Mouse (Mus musculus) MEL (cell line): ENCODE results near the gene Gpr137. TPM values are rescaled to one million over a fixed set of nuclear protein-coding genes. Genes with fewer than 3 reads are reported as not detected.
A peak's percentile ranks its signal among the peaks of the same experiment; 100 is the strongest.

ENCODE experiments used
- DNase-seq: peaks from one replicate; pipeline ENCODE4 v3.0.0; 2011; ENCODE audit warnings: low read depth, low spot score
- H3K27ac ChIP-seq: 2 replicates; pipeline ENCODE4 v1.5.1; 2012; ENCODE audit warnings: low read depth, mild to moderate bottlenecking, control low read depth, low read length, moderate library complexity; ENCODE audit not compliant: control insufficient read depth
- H3K27me3 ChIP-seq, 2 experiments: fragments of 150-350 bp in 1 of 2; sonication (generic) in 1 of 2; 2 replicates each; pipeline ENCODE4 v1.6.1; 2012; ENCODE audit warnings: low read length in 2 of 2, mild to moderate bottlenecking in 2 of 2, improper control_type of control experiment in 1 of 2, moderate library complexity in 1 of 2; ENCODE audit not compliant: insufficient read depth in 2 of 2, control insufficient read depth in 1 of 2
- H3K36me3 ChIP-seq, 2 experiments: 2 replicates each; pipeline ENCODE4 v1.6.1; 2012 to 2014; ENCODE audit warnings: low read length in 2 of 2, improper control_type of control experiment in 1 of 2, inconsistent platforms in 1 of 2, mild to moderate bottlenecking in 1 of 2; ENCODE audit not compliant: insufficient read depth in 2 of 2, control insufficient read depth in 1 of 2
- H3K4me1 ChIP-seq, 2 experiments: fragments of 150-350 bp in 1 of 2; sonication (generic) in 1 of 2; 2 replicates each; pipeline ENCODE4 v1.6.1; 2012; ENCODE audit warnings: low read length in 2 of 2, improper control_type of control experiment in 1 of 2, mild to moderate bottlenecking in 1 of 2; ENCODE audit not compliant: insufficient read depth in 2 of 2, control insufficient read depth in 1 of 2
- H3K4me3 ChIP-seq, 2 experiments: fragments of 150-350 bp in 1 of 2; sonication (generic) in 1 of 2; 2 replicates each; pipeline ENCODE4 v1.5.1; 2012; ENCODE audit warnings: low read depth in 2 of 2, low read length in 2 of 2, mild to moderate bottlenecking in 2 of 2, moderate library complexity in 2 of 2, control low read depth in 1 of 2, improper control_type of control experiment in 1 of 2; ENCODE audit not compliant: control insufficient read depth in 1 of 2, insufficient read depth in 1 of 2
- H3K79me2 ChIP-seq: 2 replicates; pipeline ENCODE4 v1.6.1; 2012; ENCODE audit warnings: mild to moderate bottlenecking, low read length, moderate library complexity; ENCODE audit not compliant: control insufficient read depth, poor library complexity, insufficient read depth
- H3K9ac ChIP-seq: 2 replicates; pipeline ENCODE4 v1.6.1; 2012; ENCODE audit warnings: low read depth, mild to moderate bottlenecking, control low read depth, low read length, moderate library complexity; ENCODE audit not compliant: control insufficient read depth, poor library complexity, severe bottlenecking
- H3K9me3 ChIP-seq: fragments of 150-350 bp; sonication (generic); replicated peaks from 2 replicates; pipeline ENCODE4 v1.6.1; 2012; ENCODE audit warnings: mild to moderate bottlenecking, low read length, improper control_type of control experiment, moderate library complexity; ENCODE audit not compliant: insufficient read depth
- BHLHE40 ChIP-seq: IDR thresholded peaks from 2 replicates; pipeline ENCODE4 v1.6.1; 2012; ENCODE audit warnings: low read depth, mild to moderate bottlenecking, inconsistent platforms, low read length, improper control_type of control experiment, borderline replicate concordance
- CHD1 ChIP-seq: IDR thresholded peaks from 2 replicates; pipeline ENCODE4 v1.6.1; 2012; ENCODE audit warnings: low read depth, mild to moderate bottlenecking, inconsistent platforms, low read length, improper control_type of control experiment
- CHD2 ChIP-seq: IDR thresholded peaks from 2 replicates; pipeline ENCODE4 v1.6.1; 2011; ENCODE audit warnings: low read length, improper control_type of control experiment
- CTCF ChIP-seq, 3 experiments: IDR thresholded peaks in 2 of 3; conservative IDR thresholded peaks in 1 of 3; 2 replicates each; pipeline ENCODE4 v1.5.1; 2011 to 2012; ENCODE audit warnings: low read length in 3 of 3, low read depth in 2 of 3, mild to moderate bottlenecking in 2 of 3, improper control_type of control experiment in 1 of 3, inconsistent platforms in 1 of 3, mixed read lengths in 1 of 3, moderate library complexity in 1 of 3; ENCODE audit not compliant: control insufficient read depth in 1 of 3, insufficient read depth in 1 of 3, poor library complexity in 1 of 3, severe bottlenecking in 1 of 3
- E2F4 ChIP-seq: IDR thresholded peaks from 2 replicates; pipeline ENCODE4 v1.6.1; 2011; ENCODE audit warnings: low read depth, low read length, improper control_type of control experiment, borderline replicate concordance
- ELF1 ChIP-seq: IDR thresholded peaks from 2 replicates; pipeline ENCODE4 v1.6.1; 2014; ENCODE audit warnings: low read depth, mild to moderate bottlenecking, inconsistent platforms, low read length, improper control_type of control experiment, moderate library complexity
- EP300 ChIP-seq, 2 experiments: IDR thresholded peaks; 2 replicates each; pipeline ENCODE4 v1.6.1; 2011; ENCODE audit warnings: improper control_type of control experiment in 2 of 2, low read length in 2 of 2, low read depth in 1 of 2, mild to moderate bottlenecking in 1 of 2
- ETS1 ChIP-seq: IDR thresholded peaks from 2 replicates; pipeline ENCODE4 v1.6.1; 2012; ENCODE audit warnings: low read depth, mild to moderate bottlenecking, inconsistent platforms, low read length, improper control_type of control experiment, moderate library complexity
- GATA1 ChIP-seq: IDR thresholded peaks from 2 replicates; pipeline ENCODE4 v1.6.1; 2011; ENCODE audit warnings: low read depth, low read length, improper control_type of control experiment
- HCFC1 ChIP-seq: IDR thresholded peaks from 2 replicates; pipeline ENCODE4 v1.6.1; 2012; ENCODE audit warnings: low read depth, mild to moderate bottlenecking, inconsistent platforms, low read length, improper control_type of control experiment, moderate library complexity
- JUND ChIP-seq: IDR thresholded peaks from 2 replicates; pipeline ENCODE4 v1.6.1; 2011; ENCODE audit warnings: low read depth, mild to moderate bottlenecking, improper control_type of control experiment, low read length
- KAT2A ChIP-seq: conservative IDR thresholded peaks from 2 replicates; pipeline ENCODE4 v1.6.1; 2012; ENCODE audit warnings: low read depth, low read length, improper control_type of control experiment, inconsistent platforms
- MAX ChIP-seq: IDR thresholded peaks from 2 replicates; pipeline ENCODE4 v1.6.1; 2011; ENCODE audit warnings: low read length, improper control_type of control experiment
- MAZ ChIP-seq: IDR thresholded peaks from 2 replicates; pipeline ENCODE4 v1.6.1; 2012; ENCODE audit warnings: low read depth, mild to moderate bottlenecking, inconsistent platforms, low read length, improper control_type of control experiment
- MXI1 ChIP-seq: IDR thresholded peaks from 2 replicates; pipeline ENCODE4 v1.6.1; 2011; ENCODE audit warnings: mild to moderate bottlenecking, low read depth, low read length, improper control_type of control experiment
- MYB ChIP-seq: IDR thresholded peaks from 2 replicates; pipeline ENCODE4 v1.6.1; 2011; ENCODE audit warnings: mild to moderate bottlenecking, low read depth, low read length, improper control_type of control experiment
- MYC ChIP-seq: IDR thresholded peaks from 2 replicates; pipeline ENCODE4 v1.6.1; 2011; ENCODE audit warnings: low read depth, mild to moderate bottlenecking, low read length, improper control_type of control experiment, moderate library complexity
- NELFE ChIP-seq: IDR thresholded peaks from 2 replicates; pipeline ENCODE4 v1.6.1; 2011; ENCODE audit warnings: low read depth, low read length, improper control_type of control experiment
- NRF1 ChIP-seq: IDR thresholded peaks from 2 replicates; pipeline ENCODE4 v1.6.1; 2014; ENCODE audit warnings: low read depth, mild to moderate bottlenecking, inconsistent platforms, low read length, improper control_type of control experiment, moderate library complexity; ENCODE audit not compliant: poor library complexity, insufficient read depth, severe bottlenecking
- POLR2A ChIP-seq, 2 experiments: IDR thresholded peaks; 2 replicates each; pipeline ENCODE4 v1.6.1; 2011 to 2012; ENCODE audit warnings: low read length in 2 of 2, mild to moderate bottlenecking in 2 of 2, control low read depth in 1 of 2, improper control_type of control experiment in 1 of 2, low read depth in 1 of 2, moderate library complexity in 1 of 2; ENCODE audit not compliant: control insufficient read depth in 1 of 2, insufficient read depth in 1 of 2, poor library complexity in 1 of 2
- POLR2AphosphoS2 ChIP-seq: IDR thresholded peaks from 2 replicates; pipeline ENCODE4 v1.6.1; 2011; ENCODE audit warnings: low read length, improper control_type of control experiment
- POLR2AphosphoS5 ChIP-seq: IDR thresholded peaks from 2 replicates; pipeline ENCODE4 v1.6.1; 2012; ENCODE audit warnings: low read depth, borderline replicate concordance, mild to moderate bottlenecking, inconsistent platforms, low read length, moderate library complexity, mixed read lengths
- RAD21 ChIP-seq: IDR thresholded peaks from 2 replicates; pipeline ENCODE4 v1.6.1; 2011; ENCODE audit warnings: mild to moderate bottlenecking, low read depth, low read length, improper control_type of control experiment
- SIN3A ChIP-seq: IDR thresholded peaks from 2 replicates; pipeline ENCODE4 v1.6.1; 2012; ENCODE audit warnings: low read length, improper control_type of control experiment, inconsistent platforms
- SMC3 ChIP-seq: IDR thresholded peaks from 2 replicates; pipeline ENCODE4 v1.6.1; 2011; ENCODE audit warnings: low read depth, low read length, improper control_type of control experiment
- TAL1 ChIP-seq: IDR thresholded peaks from 2 replicates; pipeline ENCODE4 v1.6.1; 2012; ENCODE audit warnings: mild to moderate bottlenecking, inconsistent platforms, low read length, moderate library complexity, mixed read lengths
- TBP ChIP-seq: IDR thresholded peaks from 2 replicates; pipeline ENCODE4 v1.8.0; 2011; ENCODE audit warnings: low read depth, low read length, improper control_type of control experiment
- TCF12 ChIP-seq: IDR thresholded peaks from 2 replicates; pipeline ENCODE4 v1.6.1; 2014; ENCODE audit warnings: low read depth, mild to moderate bottlenecking, inconsistent platforms, low read length, improper control_type of control experiment, moderate library complexity
- UBTF ChIP-seq: IDR thresholded peaks from 2 replicates; pipeline ENCODE4 v1.6.1; 2012; ENCODE audit warnings: low read depth, mild to moderate bottlenecking, inconsistent platforms, low read length, improper control_type of control experiment, moderate library complexity, borderline replicate concordance; ENCODE audit not compliant: insufficient read depth
- USF1 ChIP-seq: IDR thresholded peaks from 2 replicates; pipeline ENCODE4 v1.6.1; 2014; ENCODE audit warnings: low read depth, mild to moderate bottlenecking, inconsistent platforms, low read length, improper control_type of control experiment, moderate library complexity
- USF2 ChIP-seq, 2 experiments: IDR thresholded peaks; 2 replicates each; pipeline ENCODE4 v1.6.1; 2011 to 2012; ENCODE audit warnings: improper control_type of control experiment in 2 of 2, low read length in 2 of 2, borderline replicate concordance in 1 of 2, inconsistent platforms in 1 of 2, low read depth in 1 of 2, mild to moderate bottlenecking in 1 of 2; ENCODE audit not compliant: insufficient read depth in 1 of 2
- ZC3H11A ChIP-seq: IDR thresholded peaks from 2 replicates; pipeline ENCODE4 v1.6.1; 2012; ENCODE audit warnings: low read depth, mild to moderate bottlenecking, inconsistent platforms, low read length, improper control_type of control experiment
- ZKSCAN1 ChIP-seq: IDR thresholded peaks from 2 replicates; pipeline ENCODE4 v1.6.1; 2012; ENCODE audit warnings: low read depth, mild to moderate bottlenecking, inconsistent platforms, low read length, improper control_type of control experiment, moderate library complexity
- ZMIZ1 ChIP-seq: IDR thresholded peaks from 2 replicates; pipeline ENCODE4 v1.6.1; 2012; ENCODE audit warnings: low read depth, mild to moderate bottlenecking, inconsistent platforms, low read length, improper control_type of control experiment, moderate library complexity
- ZNF384 ChIP-seq: IDR thresholded peaks from 2 replicates; pipeline ENCODE4 v1.6.1; 2012; ENCODE audit warnings: low read depth, mild to moderate bottlenecking, inconsistent platforms, low read length, improper control_type of control experiment
- polyA plus RNA-seq, 2 experiments: library from polyadenylated mRNA; stranded (reverse) in 1 of 2; unstranded in 1 of 2; fragments of >175 nt in 1 of 2; fragments of >200 nt in 1 of 2; gene quantifications; 2 replicates each; pipeline versions ENCODE4 v1.2.1 to v1.2.4; 2012; ENCODE audit warnings: low replicate concordance in 2 of 2, low read depth in 1 of 2; ENCODE audit not compliant: insufficient read length in 2 of 2, insufficient read depth in 1 of 2, missing spikeins in 1 of 2
- total RNA-seq: library from RNA; depleted of rRNA; stranded (reverse); fragments of 300-350 nt; gene quantifications from 2 replicates; pipeline ENCODE4 v1.2.3, GENCODE M21; 2012

Gene Gpr137
- total and polyA plus RNA-seq, 3 experiments = 27.1 to 35.3 TPM; not detected in 1

GRCm38 (mm10) chr19:6924461-6925306 is 17.6 kb downstream of the Gpr137 start:
- DNase-seq = peak; percentile 59
- H3K27me3 ChIP-seq = no peaks in the 10 kb centered on the region
- peak; percentile 31 to 67 (median 61); a peak in 5 of 6 replicates for TF ChIP-seq CTCF (IDR thresholded peaks at IDR 0.05 in 2 of 3, conservative IDR thresholded peaks at IDR 0.05 in 1 of 3; ENCODE audit: control insufficient read depth in 1 of 3, insufficient read depth in 1 of 3, low read depth in 2 of 3, low read length in 3 of 3, poor library complexity in 1 of 3, severe bottlenecking in 1 of 3)
- no peak for TF ChIP-seq E2F4
- no peak for TF ChIP-seq MXI1
- no peak for TF ChIP-seq NRF1
- peak; percentile 53 for TF ChIP-seq SMC3
- TF ChIP-seq NELFE = no peak
- TF ChIP-seq BHLHE40 = no peak
- TF ChIP-seq POLR2A (IDR thresholded peaks at IDR 0.05; ENCODE audit: control insufficient read depth in 1 of 2, insufficient read depth in 1 of 2, low read depth in 1 of 2, low read length in 2 of 2, poor library complexity in 1 of 2) = no peak
- no peak for TF ChIP-seq USF2 (IDR thresholded peaks at IDR 0.05; ENCODE audit: borderline replicate concordance in 1 of 2, insufficient read depth in 1 of 2, low read depth in 1 of 2, low read length in 2 of 2)
- TF ChIP-seq RAD21 = peak; percentile 59
- no peak for TF ChIP-seq SIN3A
- TF ChIP-seq ZMIZ1 = no peak
- TF ChIP-seq CHD2 = no peak
- TF ChIP-seq UBTF = no peak
- no peak for TF ChIP-seq MYC
- no peak for TF ChIP-seq HCFC1
- no peak for TF ChIP-seq ZNF384
- TF ChIP-seq GATA1 = no peak
- TF ChIP-seq ETS1 = no peak
- no peak for TF ChIP-seq JUND
- TF ChIP-seq MAZ = no peak
- TF ChIP-seq ELF1 = no peak
- TF ChIP-seq TBP = no peak
- TF ChIP-seq EP300 (IDR thresholded peaks at IDR 0.05; ENCODE audit: low read depth in 1 of 2, low read length in 2 of 2) = no peak
- TF ChIP-seq MYB = no peak
- TF ChIP-seq POLR2AphosphoS5 = no peak
- no peak for TF ChIP-seq CHD1
- TF ChIP-seq ZKSCAN1 = no peak
- no peak for TF ChIP-seq USF1
- no peak for TF ChIP-seq MAX
- no peak for TF ChIP-seq TCF12
- no peak for TF ChIP-seq TAL1
- TF ChIP-seq KAT2A = no peak
- peak; percentile 44 for TF ChIP-seq ZC3H11A
- TF ChIP-seq POLR2AphosphoS2 = no peak
- H3K79me2 ChIP-seq = peaks cover 15% of the 10 kb centered on the region
- H3K4me1 ChIP-seq = peaks cover 0 to 10% of the 10 kb centered on the region in 2 experiments; a peak in 1 of 4 replicates
- H3K9me3 ChIP-seq = no peaks in the 10 kb centered on the region
- H3K27ac ChIP-seq = no peak overlapping the region
- H3K36me3 ChIP-seq = peaks cover 0 to 5% of the 10 kb centered on the region in 2 experiments; a peak in 1 of 4 replicates
- H3K4me3 ChIP-seq = no peak overlapping the region
- H3K9ac ChIP-seq = no peak overlapping the region
